Mouse (Mus musculus) ES-Bruce4 (cell line): ENCODE data around the gene Fam71a.

ENCODE experiments used
- CTCF ChIP-seq: IDR thresholded peaks from one replicate; pipeline ENCODE4 v1.8.1; 2011; ENCODE audit warnings: low read depth, low read length
- EP300 ChIP-seq: IDR thresholded peaks from 2 replicates; pipeline ENCODE4 v1.6.1; 2011; ENCODE audit warnings: low read depth, low read length; ENCODE audit not compliant: insufficient read depth

DNA sequence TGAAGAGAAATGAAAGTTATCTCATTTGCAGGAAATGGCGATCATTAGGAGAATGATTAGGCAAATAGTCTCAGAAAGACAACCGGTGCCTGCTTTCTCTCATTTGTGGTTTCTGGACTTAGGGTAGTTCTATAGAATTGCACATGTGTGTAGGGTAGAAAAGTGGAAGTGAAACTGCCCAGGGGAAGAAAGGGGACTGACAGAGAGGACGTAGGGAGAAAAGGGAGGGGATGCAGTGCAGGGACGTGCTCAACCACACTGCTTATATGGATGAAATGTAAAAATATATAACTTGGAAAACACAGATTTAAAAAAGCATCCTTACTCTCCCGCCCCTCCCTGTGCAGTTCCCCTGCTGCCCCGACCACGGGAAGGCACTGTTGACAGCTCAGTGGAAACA is 33.3 kb upstream of the Fam71a start:
- TF ChIP-seq CTCF, result no peak
- no peak for TF ChIP-seq EP300
